Mouse (Mus musculus) ES-Bruce4 (cell line): ENCODE results near the gene Gpr18.

Source experiments
- CTCF ChIP-seq: IDR thresholded peaks from one replicate; pipeline ENCODE4 v1.8.1; 2011; ENCODE audit warnings: low read depth, low read length
- POLR2A ChIP-seq: IDR thresholded peaks from one replicate; pipeline ENCODE4 v1.8.1; 2011; ENCODE audit warnings: low read length; ENCODE audit not compliant: insufficient read depth

- TF ChIP-seq CTCF (no peak), POLR2A (no peak)
These were observed 7.2 kb upstream of the Gpr18 start for GRCm38 (mm10) chr14:121922731-121923130.
